Mouse (Mus musculus): ENCODE data around the gene Krt81.

DNA sequence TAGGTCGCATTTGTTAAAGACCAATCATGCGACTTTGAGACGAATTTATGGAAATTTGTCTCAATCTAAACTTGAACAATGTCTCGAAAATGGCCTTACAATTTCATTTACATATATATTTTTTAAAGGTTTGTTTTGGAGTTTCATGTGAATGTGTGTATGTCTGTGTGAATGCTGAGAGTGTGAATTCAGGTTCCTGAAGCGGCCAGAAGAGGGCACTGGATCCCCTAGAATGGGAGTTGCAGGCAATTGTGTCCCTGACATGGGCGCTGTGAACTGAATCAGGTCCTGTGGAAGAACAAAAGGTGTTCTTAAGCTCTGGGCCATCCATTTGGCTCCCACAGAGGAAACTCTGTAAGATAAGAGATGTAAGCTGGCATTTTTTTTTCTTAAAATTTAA is 7.7 kb downstream of the Krt81 start:
- TF ChIP-seq GATA1 (IDR thresholded peaks at IDR 0.05; ENCODE audit: low read length) (no peak), TAL1 (IDR thresholded peaks at IDR 0.05; ENCODE audit: low read length) (no peak)
